Mouse (Mus musculus) telencephalon, adult 2 months (tissue): ENCODE measurements at regions not wholly inside any gene's neighbourhood (a gene's known extent, or its start where the extent isn't known, plus 50 kb on each side); places are given as distances from the start of the nearest gene placed in this dataset.

ENCODE experiments used
- DNase-seq: peaks from one replicate; pipeline ENCODE4 v3.0.0-alpha.2; 2011; ENCODE audit warnings: low read depth, low spot score

DNA sequence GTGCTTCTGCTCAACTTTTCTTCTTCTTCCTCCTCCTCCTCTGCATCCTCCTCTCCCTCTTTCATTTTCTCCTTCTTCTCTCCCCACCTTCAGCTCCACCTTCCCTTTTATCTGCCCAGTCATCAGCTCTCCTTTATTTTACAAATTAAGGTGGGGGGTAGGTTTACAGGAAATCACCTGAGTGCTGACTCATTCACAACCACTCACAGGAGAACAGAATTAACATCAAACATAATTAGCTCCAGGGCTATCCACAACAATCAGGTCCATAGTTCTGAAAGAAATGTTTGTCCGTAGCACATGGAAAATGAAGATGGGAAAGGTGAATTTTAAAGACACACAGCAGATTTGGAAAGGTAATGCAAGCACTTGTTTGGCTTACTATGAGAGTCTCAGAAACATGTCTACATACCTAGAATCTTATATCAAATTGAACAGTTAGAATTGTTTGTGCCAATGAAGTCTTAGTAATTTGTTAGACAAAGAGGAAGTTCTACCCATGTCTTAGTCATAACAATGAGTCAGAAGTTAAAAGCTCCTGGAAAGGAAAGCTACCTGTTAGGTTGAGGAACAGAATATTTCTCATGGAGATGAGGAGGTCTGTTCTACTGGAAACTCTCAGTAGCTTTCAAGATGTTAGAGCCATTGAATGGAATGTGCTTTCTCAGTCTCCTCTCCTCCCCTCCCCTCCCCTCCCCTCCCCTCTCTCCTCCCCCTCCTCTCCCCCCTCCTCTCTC lies 108.8 kb upstream of the Tgfbr2 start:
- DNase-seq, result no peak

DNA sequence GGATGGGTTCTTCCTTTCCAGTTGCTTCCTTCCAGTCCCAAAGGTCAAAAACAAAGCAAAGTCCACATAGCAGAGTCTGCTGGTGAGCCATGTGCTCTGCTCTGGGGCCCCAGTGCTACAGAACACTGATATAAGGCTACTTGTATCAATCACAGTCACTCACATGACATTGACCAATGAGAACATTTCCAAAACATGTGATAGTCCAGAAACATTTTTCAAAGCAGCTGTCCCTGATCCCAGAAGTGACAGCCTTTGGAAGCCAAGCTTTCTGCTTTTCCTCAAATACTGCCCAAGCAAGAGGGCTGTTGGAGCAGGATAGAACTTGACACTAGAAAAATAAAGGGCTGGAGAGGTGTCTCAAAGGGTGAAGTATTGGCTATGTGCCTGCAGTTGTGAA lies 106.5 kb upstream of the Tgfbr2 start:
- DNase-seq, result no peak

DNA sequence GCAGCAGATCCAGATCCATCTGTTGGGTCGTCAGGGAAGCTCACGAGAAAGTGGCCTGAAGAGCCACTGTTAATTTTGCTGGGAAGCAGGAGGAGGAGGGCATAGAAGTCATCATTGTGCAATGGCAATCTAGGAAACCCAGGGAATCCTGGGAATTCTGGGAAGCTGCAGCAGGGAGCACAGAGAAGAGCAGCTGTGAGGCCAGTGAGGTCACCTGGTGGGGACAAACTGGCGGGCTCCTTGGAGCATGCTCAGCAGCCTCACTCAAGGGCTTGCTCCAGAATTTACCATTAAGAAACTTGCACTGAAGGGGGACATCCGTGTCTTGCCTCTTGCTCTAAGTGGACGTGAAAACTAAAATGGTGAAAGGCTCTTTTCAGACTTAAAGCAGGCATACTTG lies 105.0 kb upstream of the Tgfbr2 start:
- no peak for DNase-seq

DNA sequence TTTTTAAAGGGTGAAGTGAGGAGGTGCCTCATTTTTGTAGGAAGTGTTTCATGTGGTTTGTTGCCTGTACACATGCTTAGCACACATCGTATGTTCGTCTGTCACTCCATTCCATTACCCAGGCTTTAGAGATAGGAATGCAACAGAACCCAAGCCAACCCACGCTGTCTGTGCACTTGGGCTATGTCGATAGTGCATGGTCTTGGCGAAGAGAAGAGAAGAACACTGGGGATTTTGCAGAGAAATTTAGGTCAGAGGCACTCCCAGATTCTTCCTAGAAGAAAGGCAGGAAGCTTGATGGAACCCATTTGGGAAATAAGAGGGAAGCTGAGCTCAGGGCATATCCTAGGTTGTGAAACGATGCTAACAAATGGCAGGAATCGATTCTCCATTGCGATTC lies 103.7 kb upstream of the Tgfbr2 start:
- DNase-seq, result no peak

DNA sequence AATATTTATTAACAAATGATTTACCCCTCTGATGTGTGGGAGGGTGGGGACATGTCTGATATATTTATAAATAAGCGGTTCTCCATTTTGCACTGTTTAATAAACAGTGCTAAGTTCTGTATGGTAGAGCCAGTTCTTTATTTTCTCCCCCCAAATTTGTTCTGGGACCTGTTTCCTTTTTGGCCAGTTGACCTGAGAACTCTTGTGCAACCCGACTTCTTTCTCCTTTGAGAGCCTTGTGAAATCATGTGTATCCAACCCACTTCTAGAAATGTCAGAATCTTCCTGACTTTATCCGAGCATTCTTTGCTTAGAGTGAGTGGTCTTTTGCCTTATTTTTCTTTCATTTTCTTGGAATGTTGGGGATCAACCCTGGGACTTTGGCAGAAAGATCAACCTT lies 102.6 kb upstream of the Tgfbr2 start:
- no peak for DNase-seq

DNA sequence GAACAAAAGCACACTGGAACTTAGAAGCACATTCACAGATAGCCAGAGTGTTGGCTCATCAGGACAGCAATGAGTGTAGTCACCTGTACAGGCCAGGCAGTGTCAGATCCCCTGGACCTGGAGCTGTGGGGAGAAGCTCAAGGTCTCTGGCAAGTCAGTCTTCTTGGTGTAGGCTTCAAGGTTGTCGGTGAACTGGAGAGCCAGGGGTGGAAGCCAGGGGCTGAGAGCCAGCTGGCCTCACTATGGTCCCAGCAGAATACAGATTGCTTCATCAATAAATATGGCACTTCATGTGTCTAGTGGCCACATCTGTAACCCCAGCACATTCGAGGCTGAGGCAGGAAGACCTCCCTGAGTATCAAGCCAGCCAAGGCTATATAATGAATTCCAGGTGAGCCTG lies 101.0 kb upstream of the Tgfbr2 start:
- no peak for DNase-seq

DNA sequence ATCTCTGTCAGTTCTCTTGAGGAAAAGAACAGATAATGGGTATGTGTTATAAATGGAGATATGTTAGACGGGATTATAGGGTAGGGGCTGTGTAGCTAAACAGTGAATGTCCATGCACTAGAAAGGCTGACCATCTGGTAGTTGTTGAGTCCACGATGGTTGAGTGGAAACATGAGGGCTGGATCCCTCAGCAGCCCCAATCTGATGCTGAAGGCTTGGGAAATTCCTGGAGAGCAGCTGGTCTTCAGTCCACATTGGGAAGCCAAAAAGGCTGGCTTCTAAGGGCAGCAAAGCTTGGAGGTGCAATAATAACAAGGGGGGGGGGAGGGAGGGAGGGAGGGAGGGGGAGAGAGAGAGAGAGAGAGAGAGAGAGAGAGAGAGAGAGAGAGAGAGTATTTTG lies 97.3 kb upstream of the Tgfbr2 start:
- no peak for DNase-seq

DNA sequence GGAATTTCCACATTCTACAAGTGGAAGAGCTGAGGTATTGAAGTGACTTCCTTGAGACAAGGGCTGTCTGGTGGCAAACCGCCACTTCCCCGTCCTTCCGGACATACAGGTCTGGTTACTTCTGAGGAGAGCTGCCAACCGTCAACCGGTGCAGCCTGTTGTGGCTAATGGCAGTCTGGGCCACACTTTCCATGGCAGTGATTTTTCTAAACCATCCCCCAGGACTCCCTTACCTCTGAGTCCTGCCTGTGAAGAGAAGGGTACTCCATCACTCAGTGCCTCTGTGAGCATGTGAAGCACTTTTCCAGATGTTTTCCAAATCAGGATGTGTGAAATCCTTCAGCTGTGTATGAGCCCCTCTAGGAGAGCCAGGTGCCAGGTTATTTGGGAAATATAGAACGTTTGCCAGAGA lies 95.3 kb upstream of the Tgfbr2 start:
- no peak for DNase-seq

DNA sequence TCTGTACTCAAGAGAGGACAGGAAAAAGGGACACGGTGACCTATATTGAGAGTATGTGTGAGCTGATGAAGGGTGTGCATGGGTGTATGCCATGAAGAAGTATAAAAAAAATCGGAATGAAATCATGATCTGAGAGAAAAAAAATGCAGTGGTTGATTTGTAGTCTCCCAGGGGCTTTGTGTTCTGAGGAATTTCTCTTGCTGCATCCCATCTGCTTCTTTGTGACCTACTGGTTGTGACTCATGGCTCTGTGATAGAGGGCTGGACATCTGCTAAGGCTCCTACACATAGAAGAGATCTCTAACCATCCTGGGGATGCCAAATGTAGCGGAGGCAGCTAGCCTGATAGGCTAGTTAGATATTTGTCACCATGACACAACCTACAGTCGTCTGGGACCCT lies 92.3 kb upstream of the Tgfbr2 start:
- DNase-seq, result no peak

DNA sequence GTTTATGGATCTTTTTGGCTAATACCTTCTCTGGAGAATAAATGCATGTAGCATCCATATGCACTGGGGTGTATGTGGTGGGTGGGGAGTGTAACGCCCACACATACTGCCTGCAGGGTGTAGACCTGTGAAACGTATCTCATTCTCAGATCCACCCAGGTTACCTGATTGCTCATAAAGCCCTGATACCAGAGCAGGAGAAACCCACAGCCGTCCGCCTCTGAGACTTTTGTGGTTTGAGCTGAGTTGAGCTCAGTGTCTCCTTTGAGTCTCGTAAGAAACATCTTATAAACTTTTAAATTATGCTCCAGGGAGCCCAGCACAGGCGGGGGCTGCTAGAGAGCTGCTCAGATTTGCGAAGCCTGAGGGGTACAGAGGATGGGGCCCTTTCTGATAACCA lies 88.7 kb upstream of the Tgfbr2 start:
- DNase-seq, result no peak

DNA sequence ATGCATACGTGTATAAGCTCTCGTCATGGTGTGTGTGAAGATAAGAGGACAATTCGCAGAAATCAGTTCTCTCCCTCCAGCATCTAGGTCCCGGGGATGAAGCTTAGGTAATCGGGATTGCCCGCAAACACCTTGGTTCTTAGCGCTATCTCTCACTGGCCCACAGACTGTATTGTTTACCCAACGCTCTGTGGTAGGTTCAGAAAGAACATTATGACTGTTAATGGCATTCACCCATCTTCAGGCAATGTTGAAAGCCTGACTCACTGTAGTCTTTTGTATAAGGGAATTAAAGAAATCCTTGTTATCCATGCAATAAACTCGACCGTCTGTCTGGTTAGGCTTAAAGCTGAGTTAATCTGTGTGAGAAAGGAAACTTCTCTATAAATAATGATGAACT lies 84.4 kb upstream of the Tgfbr2 start:
- no peak for DNase-seq

DNA sequence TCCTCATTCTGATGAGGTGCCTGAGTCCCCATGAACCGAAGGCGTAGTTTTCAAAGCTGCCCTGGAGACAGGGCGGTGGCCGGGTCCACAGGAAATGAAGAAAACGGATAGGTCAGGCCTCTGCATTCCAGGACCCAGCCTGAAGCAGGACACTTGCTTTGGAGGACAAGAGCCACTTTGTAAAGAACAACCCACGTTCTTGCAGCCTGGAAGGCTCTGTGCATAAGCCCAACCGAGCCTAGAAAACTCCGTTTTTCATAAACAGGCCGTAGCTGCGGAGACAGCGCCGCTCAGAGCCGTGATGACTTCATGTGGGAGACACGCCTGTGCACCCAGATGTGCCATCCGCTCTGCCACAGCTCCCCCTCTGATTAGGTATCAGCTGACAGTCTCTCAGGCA lies 78.4 kb upstream of the Tgfbr2 start:
- DNase-seq, result no peak

DNA sequence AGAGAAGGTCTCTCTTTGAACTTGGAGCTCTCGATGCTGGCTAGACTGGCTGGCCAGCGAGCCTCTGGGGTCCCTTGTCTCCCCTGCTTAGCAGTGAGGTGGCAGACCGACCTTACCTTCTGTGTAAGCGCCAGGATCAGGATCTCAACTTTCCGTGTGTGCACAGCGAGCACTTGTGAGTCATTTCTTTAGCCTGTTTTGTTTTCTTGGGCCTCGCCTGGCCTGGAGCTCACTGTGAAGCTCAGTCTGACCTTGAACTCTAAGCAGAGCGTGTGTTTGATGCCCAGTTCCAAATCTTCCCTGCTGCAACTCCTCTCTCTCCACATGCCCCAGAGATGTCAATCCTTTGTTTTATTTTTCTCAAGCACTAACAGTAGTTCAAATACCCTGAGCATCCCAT lies 77.6 kb upstream of the Tgfbr2 start:
- no peak for DNase-seq

DNA sequence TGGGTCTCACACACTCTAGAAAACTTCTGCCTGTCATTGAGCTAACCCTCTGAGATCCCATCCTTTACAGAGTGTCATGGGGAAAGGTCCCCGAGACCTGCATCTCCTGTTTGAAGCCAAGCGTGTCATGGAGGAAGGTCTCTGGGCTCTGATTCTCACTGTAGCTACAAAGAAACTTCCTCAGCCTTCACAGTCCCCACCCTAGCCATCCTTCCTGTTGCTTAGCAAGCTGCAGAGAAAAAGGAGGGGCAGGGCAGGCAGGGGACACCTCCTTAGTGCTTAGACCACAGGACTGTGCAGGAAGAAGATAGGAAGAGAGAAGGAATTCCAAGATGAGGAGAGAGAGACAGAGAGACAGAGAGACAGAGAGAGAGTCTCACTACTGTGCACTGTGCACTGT lies 74.6 kb upstream of the Tgfbr2 start:
- DNase-seq, result no peak

DNA sequence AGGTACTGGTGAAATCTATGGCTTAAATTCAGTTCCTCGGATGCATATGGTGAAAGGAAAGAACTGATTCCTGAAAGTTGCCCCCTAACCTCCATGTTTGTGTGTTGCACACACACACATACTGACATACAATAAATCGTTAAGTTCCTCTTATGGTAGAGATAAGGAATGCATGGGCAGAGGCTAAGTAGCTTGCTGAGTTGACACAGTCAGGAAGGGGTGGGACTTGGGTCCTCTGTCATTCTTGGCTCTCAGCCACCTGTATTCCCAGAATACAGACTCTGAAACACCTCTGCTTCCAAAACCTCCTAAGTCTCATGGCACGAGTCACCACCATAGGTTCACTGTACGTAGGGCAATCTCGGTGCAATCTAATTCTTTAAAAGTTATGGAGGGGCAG lies 70.0 kb upstream of the Tgfbr2 start:
- DNase-seq, result no peak

DNA sequence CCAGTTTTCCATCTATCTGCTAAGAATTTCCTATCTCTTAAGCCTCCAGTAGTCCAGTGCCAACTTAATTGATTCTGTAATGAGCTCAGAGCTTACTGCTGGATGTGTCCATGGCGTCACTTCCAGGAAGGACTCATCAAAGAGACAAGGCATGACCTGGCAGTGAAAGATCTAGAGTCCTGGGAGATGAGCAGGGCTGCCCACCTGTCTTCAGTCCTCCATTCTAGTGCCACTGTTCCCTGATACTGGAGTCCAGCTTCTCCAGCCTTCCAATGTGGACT lies 69.4 kb upstream of the Tgfbr2 start:
- DNase-seq, result no peak

DNA sequence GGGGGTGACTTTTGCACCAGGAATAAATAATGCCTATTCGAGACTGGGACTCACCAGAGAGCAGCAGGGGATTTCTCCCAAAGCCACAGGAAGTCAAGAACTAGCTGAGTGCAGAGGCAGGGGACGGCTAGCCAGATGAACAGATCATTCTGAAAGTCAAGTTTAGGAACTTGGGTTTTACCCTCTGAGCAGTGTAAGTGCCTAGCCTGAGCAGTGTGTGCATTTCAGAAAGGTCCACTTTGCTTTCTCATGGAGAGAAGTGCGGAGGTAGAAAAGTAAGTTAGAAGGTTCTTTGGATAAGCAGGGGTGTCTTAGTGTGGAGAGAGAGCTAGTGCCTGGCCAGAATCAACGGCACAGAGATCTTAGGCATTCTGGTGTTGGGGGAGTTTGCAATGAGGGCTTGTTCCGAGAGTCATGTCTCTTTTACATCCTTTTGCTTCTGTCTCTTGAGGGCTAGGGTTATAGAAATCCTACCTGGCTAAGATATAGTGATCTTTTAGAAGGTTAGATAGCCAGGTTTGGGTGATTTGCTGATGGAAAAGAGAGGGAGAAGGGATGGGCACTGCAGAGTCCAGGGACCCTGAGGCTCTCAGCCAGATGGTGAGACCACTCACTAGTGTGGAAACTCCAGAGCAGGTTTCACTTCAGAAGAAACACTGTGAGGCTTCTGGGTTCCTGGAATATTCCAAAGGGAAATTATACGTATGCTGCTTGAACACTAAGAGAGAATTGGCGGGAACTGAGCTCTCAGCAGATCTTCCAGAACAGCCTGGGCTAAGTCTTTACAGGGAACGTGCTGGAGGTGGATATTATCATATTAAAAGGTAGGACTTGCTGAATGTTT lies 68.8 kb upstream of the Tgfbr2 start:
- no peak for DNase-seq

DNA sequence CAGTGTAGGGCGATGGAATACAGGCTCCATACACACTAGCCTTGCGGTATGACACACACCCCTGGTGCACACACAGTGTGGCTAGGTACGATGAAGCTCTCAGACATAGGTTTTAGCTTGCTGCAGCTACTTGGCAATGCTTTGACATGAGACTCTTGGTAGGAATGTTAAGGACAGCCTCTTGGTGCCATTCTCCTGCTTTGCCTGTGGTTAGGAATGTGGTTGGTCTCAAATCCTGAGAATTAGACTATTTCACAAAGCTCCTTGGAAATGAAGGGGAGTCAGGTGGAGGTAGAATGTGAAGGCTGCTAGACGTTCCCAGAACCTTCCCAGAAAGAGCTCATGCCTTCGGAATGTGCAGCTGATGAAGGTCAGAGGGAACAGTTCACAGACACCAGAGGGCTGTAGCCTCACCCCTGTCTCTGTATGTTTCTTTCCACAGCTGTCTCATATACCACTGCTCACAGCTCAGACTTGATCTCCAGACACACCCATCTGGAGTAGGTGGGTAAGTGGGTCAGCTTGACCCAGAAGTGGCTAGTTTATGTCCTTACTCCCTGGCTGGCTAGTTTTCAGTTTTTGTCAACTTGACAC lies 66.9 kb upstream of the Tgfbr2 start:
- DNase-seq, result no peak

DNA sequence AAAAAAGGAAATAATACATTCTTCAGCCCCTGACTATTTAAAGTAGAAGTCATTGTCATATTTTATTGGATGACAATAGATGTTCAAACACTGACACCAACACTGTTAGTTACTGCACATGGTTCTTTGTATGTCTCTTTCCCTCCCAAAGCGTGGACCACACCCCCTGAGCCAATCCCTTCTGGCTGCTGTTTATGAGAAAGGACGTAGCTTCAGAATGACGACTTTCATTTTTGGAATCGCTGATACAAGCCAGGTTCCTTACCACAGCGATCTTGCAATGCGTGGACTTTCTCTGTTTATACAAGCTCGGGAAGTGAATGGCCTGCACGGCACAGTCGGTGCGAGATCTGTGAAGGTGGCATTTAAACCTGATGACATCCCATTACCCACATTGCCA lies 66.1 kb upstream of the Tgfbr2 start:
- no peak for DNase-seq

DNA sequence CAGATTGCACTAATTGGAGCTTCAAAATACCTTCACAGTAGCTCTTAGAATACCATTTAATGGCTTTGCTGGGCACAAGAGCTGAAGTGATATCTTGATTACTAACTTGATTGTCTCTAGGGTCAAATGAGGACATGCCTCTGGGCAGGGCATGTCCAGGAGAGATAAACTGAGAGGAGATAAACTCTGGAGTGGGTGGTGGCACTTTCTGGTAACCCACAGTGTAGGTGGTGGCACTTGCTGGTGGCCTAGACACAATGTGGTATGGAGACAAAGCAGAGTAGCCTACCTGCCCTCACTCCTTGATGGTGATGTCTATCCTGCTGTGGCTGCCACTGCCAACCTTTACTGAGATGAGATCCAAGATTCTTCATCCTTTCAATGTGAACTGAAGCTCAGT lies 61.7 kb upstream of the Tgfbr2 start:
- DNase-seq, result no peak

DNA sequence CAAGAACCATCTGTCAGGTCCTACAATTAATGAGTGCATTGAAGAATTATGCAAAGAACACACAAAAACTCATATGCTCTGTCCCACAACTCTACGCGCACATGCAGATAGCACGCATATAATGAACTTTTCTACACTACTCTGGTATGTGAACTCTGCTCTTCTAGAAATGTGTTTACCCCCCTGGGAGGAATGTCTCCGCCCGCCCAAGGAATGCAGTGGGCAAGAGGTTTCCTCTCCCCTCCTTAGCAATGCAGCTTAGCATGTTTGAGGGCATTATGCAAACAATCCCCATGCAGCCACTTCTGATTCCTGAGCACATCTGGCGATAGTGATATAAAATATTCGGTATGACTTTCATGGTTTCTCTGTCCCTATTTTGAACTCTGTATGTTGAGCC lies 59.0 kb upstream of the Tgfbr2 start:
- DNase-seq, result no peak

DNA sequence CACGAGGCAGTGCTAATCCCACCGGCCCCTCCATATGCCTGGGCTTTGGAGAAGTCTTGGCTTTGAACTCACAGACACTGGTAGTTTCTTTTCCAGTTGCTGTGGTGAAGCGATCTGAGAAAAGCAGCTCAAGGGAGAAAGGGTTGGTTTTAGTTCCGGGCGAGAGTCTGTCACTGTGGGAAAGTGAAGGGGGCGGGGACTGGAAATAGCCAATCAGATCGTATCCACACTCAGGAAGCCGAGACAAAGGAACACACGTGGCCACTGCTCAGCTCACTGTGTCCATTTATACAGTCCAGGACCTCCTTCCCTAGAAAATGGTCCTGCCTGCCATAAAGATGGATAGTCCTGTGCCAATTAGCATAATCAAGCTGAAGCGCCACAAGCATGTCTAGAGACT lies 57.2 kb upstream of the Tgfbr2 start:
- DNase-seq, result no peak
